Mouse (Mus musculus) spleen, postnatal 36 days (tissue): ENCODE results near the gene Podnl1.

Experiments
- DNase-seq, 2 experiments: peaks; one replicate each; pipeline ENCODE4 v3.0.0; 2022; ENCODE audit warnings: low spot score in 2 of 2, mixed read lengths in 1 of 2

Gene Podnl1

DNA sequence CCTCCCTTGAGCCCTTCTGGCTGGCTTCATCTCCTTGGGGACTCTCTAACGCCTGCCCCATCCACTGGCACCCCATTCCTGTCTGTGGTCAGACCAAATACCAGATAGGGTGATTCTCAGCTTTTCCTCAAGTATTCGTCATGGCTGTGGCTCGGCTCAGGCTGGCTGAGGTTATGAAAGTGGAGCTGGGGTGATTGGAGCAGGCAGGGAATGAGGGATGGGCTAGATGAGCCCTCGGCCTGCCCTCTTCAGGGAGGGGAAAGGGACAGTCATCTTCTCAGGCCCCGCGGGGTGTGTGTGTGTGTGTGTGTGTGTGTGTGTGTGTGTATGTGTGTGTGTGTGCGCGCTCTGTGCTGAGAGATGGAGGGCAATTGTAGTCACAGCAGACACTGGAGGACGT is at the start of gene Podnl1:
Gene Podnl1 (plus strand): TSS at position 334 of the 400 bp plus-strand sequence.
- no peak for DNase-seq

DNA sequence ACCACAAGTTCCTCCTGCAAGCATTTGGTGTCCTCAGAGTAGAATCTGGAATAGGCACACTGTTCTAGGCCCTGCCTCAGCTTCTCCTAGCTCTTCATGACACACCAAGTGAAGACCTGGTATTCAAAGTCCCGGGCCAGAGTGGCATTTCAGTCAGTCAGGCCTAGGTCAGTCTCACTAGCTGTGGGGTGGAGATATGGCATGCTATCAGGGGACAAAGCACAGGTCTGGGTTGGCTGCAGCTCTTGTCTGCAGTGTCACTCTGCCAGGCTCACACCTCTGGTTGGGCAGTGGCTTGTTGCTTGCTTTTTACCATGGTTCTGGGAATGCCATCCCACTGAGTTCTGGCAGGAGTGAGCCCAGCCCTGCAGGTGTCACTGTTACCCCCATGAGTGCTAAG is 49.4 kb upstream of the Podnl1 start:
- DNase-seq = no peak

DNA sequence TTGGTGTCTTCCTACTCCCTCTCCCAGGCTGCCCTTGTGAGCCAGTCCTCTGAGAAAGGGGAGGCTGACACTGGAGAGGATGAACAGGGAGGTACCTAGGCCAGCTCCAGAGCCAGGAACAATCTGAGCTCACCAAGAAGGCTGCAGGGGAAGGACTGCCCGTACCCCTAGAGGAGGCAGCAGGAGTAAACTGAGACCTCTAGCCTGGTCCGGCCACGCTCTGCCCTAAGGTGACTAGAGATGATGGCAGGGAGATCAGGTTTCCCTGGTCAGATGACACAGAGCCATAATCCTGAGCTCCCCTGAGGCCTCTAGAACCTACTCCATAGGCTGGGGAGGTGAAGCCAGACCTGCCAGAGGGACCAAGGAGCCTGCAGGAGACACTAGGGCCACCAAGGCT is 48.9 kb upstream of the Podnl1 start:
- DNase-seq = no peak

DNA sequence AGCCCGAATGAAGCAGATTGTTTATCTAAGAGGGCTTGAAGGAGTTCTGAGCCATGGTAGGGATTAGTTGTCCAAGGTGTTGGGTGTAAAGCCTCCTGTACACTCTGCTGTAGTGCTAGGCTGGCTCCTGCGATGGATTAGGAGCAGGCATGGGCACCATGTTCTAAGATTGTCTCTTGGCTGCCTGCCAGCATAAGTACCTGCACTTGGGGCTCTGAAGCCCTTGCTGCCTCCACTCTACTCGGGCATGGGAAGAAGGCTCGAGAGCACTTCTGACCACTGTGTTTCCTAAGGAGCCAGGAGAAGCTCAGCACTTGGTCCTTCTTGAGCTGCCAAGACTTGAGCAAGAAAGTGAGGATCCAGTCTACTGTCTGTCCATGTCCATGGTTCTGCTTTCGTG is 46.6 kb upstream of the Podnl1 start:
- DNase-seq = no peak

DNA sequence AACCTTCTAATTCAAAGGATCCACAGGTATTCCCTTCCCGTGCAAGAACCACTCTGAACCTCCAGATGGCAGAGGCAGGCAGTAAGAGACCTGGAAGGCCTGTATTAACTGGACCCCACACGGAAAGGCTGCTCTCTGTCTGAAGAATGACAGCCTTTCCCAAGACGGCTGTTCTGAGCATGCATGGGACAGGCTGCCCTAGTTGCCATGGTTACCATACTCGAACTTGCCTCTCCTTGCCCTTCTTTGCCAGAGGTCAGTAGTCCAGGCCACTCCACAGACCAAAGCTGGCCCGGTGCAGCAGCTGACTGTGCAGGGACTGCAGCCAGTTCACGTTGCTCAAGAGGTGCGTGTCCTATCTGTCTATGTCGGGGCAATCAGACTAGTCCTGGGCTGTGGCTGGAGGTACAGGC is 42.0 kb upstream of the Podnl1 start:
- no peak for DNase-seq

DNA sequence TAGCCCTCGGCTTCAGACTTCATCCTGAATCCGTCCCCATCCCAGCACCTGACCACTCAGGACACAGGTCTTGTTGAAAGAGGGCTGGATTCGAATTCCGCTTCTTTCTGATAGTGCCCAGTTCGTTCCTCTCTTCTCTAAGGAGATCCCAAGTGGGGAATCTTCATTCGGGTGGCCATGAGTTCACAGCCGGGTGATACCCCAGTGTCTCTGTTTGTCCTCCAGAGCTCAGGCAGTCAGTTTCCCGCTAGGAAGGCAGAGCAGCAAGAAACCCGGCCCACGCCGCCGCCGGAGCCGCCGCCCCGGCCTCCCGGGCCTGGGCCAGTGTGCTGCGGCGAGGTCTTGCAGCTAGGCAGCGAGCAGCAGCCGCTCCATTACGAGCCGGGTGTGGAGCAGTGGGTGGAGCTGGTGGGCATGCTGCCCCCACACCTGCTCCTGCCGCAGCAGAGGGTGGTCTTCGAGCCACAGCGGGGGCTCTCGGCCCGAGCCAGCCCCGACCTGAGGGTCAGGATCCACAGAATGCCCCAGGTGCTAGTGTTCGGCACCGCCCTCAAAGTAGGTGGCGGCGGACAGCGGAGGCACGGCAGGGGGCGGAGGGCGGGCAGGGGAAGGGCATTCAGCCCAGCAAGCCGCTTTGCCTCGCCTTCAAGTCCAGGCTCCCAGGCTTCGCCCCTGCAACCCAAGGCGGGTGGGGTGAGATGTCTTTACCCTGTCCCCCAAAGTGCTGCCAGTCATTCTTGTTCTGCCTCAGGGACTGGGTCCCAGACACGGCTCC is 41.3 kb upstream of the Podnl1 start:
- DNase-seq = no peak

DNA sequence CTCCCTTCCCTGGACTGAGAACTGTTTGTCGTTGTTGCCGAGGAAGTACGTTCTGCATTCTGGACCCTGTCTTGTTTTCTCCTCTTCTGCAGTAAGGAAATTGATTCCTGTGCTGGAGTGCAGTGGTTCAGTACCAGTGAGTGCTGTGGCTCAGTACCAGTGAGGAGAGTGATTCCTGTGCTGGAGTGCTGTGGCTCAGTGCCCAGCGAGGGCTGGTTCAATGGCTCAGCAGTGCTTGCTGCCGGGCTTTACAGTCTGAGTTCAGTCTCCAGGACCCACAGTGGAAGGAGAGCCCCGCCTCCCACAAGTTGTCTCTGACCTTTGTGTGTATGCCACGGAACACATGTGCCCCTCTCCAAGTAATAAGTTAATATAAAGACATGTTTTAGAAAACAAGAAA is 38.6 kb upstream of the Podnl1 start:
- DNase-seq = no peak

DNA sequence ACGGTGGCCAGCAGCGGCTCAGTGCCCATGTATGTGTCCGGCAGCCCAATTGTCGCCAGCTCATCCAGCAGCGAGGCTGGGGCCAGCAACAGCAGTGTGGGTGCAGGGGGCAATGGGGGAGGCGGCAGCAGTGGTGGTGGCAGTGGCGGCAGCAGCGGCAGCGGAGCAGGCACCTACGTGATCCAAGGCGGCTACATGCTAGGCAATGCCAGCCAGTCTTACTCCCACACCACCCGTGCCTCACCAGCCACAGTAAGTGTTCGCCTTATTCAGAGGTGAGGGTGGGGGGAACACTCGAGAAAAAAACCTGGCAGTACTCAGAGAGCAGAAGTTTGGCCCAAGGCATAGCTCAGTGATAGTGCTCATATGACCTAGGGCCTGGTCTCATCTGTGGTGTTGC is 38.0 kb upstream of the Podnl1 start:
- DNase-seq = no peak

DNA sequence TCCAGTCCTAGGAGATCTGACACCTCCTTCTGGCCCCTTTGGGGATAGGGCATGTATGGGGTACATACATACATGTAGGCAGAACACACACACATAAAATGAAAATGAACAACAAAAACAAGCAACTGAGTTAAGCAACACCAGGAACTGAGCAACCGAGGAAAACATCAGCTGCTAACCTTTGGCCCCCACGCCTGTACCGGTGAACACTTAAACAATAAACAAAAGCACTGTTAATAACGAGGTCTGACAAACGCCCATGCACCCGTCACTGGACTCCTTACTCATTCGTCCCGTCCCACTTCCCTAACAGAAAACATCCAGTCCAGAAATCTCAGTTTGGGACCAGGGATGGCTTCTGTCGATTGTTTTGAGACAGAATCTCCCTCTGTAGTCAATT is 36.5 kb upstream of the Podnl1 start:
- DNase-seq = no peak

DNA sequence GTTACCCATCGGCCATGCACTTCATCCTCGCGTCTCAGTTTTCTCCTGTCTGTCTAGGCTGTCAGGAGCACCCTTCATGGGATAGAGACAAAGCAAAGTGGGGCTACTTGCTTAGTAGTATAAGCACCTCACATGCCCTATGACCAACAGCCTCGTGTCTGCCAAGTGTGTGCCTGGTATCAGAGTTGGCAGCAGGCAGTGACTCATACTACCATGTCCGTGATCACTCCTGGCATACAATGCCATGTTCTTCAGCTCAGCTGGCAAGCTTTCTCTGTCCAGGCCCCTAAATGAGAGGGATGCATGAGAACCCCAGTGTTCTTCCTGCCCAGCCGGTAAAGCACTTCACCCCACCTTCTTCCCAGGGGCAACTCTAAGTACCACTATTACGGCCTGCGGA is 35.2 kb upstream of the Podnl1 start:
- DNase-seq = no peak

DNA sequence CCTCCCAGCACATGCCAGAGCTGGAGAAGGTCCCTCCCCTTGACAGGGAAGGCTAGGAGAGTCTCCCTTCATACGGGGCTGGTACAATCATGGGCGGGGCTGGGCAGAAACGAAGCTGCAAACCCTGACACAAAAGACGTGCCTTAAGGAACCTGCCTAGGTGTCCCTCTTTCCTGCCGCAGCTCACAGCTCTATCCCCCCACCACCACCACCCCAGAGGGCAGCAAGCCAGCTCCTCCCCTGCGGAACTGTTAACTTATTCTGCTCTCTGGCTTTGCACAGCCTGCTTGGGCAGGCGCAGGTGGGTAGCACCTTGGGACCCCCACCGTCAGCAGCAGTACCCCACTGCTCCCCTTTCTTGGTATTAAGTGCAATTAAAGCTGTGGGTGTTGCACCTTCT is 29.7 kb upstream of the Podnl1 start:
- no peak for DNase-seq

DNA sequence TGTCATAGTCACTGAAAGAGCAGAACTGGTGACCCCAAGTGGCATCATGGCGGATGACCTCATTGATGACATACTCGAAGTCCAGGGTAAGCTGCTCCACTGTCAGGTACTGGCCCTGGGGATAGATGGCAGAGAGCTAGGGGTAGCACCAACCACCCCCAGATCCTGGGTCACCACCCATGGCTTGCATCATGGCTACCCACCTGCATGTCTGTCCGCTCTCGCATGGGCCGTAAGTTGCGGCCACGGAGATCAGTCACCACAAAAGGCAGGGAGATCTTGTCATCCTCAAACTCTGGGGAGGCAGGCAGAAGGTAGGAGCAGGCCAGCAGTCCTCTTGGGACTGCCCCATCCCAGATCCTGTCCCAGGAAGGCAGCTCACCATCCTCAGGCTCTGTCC is 27.4 kb upstream of the Podnl1 start:
- no peak for DNase-seq

DNA sequence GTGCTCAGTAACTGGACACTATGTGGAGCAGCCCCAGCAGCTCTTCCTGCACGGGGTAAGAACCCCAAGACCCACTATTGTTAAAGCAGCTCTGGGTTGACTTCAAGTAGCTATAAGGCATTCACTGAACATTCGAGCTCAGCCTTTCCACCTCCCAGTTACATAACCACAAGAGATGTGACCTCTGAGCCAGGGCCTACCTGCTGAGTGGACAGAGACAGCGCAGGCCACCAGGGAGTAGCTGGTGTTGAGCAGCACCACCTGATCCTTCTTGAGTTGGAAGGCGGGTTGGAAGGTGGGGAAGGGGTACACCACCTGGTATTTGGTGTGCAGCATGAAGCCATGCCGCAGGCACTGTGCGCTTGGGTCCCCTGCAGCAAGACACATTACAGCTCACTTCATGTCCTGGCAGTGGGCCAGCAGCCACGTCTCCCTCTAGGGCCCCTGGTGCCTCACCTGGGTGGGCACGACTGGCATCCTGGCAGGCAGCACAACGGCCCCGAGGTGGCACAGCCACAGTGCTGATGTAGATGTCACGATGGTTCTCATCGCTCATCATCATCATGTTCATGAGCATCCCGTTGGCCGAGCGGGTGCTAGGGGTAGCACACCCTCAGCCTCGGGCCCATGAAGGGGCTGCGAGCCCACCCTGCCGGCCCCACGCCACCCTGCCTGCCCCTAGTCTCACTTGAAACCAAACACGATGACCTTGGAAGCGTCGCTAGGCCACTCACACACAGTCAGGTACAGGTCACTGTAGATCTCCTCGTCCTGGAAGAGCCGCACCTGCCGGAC is 24.1 kb upstream of the Podnl1 start:
- DNase-seq = no peak

DNA sequence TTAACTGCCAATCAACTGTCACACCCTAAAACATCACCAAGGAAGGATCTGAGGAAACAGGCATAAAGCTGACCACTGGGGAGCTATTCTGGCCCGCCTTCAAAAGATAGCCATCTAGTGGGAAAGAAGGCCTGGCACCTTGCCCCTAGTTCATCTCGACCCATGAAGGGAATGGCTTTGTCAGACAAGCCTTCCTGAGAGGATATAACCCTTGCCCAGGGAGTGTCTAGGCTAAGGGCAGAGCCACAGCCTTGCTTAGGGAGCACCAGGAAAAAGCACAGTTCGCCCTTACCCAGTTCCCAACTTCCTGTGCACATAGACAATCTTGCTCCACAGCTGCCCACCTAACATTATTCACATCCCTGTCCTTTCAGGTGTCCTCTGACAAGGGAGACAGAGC is 22.2 kb upstream of the Podnl1 start:
- DNase-seq = no peak

DNA sequence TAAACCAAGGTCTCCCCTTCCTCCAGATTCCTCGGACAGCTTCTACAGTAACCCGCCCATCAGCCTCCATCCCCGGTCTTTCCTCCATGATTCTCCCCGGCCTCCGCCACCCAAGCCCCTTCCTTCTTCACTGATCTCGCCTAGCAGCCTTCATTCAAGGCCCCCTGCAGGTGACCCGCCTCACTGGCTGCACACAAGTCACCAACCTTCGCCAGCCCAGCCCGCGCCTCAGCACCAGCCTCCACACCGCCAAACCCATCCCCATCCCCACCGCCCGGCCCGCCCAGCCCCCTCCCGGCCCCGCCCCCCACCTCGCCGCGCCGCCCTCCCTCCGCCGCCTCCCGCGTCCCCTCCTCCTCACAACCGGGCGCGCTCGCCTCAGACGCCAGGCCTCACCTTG is 21.6 kb upstream of the Podnl1 start:
- DNase-seq = peak; percentile 75 to 78

DNA sequence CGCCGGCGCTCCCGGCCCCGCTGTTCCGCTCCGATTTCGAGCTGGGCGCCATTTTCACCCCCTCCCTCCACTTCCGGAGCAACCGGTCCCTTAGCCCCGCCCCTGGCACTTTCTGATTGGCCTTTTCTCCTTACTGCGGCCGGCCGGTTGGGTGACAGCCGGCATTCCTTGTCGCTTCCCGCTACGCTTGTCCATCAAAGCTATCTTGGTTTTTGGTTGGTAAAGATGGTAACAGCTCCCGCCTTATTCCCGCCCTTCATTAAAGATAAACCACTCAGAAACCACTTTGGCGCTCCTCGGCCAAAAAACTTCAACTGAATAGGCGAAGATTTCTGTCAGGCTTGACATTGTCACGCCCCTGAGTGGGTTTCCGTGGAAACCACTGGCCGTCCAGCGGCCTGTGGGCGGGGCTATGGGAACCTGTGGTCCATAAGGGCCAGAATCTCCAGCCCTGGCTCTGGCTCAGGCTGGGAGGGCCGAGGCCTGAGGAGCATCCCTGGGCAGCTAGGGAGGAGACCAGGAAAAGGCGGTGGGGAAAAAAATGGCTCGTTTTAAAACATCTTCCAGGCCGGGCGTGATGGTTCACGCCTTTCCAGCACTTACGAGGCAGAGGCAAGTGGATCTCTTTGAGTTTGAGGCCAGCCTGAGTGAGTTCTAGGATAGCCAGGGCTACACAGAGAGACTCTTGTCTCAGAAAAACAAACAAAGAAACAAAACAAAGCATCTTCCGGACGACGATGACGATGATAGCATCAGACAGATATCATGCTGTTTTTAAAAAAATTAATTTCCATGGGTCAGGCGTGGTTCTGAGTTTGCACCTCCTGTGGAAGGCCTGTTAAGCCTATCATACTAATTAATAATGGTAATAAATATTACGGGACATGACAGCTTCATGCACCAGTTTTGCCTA is 20.8 kb upstream of the Podnl1 start, which contains the start of gene Dcaf15:
Gene Dcaf15 (minus strand): TSS at position 72 of the 913 bp plus-strand sequence.
- DNase-seq = peak; percentile 98 to 99

DNA sequence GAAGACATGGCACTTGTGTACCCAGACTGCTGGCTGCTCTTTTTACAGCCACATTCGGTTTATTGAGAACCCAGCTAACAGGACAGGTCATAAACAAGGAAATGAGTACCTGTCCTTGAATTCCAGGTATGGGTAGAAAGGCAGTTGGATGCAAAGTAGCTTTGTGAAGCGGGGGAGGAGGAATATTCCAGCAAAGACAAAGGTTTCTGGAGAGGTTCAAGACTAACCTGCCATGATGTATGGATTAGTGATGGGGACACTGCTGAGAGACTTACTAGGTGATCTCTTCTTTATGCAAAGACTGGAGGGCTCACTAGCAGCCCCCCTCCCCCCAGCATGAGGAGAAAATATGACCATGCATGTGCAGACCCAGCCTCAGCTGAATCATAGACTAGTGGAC is 20.1 kb upstream of the Podnl1 start:
- no peak for DNase-seq

DNA sequence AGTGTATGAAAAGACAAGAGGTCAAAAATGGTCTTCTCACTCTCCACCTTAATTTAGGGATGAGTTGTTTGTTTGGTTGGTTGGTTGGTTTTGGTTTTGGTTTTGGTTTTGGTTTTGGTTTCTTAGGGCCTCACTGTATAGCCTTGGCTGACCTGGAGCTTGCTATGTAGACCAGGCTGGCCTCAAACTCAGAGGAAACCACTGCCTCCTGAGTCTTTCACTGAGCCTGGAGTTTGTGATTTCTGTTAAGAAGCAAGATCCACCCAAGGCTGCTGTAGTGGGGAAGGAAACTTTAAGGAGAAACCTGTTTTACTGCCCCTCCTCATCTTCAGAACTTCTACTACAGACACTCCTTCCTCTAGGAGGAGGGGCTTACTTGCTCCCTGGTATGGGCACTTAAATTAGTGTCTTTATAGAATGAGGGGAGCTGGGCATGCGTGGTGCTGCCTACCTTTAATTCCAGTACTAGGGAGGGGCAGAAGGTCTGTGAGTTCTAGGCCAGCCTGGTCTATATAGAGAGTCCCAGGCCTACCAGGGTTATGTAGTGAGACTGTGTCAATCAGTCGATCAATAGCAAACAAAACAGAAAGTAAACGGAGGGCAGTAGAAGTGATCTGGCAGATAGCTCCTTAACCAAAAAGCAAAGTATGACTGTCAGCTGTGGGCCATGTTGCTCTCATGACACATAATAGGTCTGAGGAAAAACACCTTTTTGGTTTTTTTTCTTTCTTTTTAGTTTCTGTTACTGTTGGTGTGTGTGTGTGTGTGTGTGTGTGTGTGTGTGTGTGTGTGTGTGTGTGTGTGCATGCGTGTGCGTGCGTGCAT is 19.4 kb upstream of the Podnl1 start:
- no peak for DNase-seq

DNA sequence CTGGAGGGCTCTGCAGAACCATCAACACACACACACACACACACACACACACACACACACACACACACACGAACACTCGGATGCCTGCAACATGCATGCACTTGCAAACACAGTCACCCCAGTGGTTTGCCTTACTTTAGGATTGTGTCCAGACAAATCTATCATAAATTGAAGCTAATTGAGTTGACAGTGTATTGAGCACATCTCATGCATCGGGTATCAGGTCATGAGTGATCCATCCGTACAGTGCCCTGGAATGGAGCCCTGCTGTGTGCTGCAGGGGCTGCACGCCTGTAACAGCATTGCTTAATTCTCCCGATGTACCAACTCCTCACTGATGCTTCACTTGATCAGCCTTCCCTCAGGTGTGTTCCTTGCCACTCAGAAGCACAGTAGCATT is 10.1 kb upstream of the Podnl1 start:
- DNase-seq = no peak

DNA sequence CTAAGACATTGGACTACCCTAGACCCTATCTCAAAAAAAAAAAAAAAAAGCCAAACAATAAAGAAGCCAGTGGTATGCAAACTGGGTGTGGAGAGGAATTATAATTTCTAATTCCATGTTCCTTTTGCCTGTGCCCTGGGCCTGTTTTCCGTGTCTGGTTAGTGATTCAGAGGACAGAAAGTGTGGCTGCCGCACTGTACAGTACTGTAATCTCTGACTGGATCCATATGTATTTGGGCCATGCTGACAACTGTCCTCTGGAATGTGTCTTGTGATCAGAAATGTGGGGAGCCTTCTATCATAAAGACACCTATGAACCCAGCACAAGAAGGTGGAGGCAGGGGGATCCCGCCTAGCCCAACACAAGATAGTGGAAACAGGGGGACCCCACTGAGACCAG is 3.6 kb upstream of the Podnl1 start:
- no peak for DNase-seq

DNA sequence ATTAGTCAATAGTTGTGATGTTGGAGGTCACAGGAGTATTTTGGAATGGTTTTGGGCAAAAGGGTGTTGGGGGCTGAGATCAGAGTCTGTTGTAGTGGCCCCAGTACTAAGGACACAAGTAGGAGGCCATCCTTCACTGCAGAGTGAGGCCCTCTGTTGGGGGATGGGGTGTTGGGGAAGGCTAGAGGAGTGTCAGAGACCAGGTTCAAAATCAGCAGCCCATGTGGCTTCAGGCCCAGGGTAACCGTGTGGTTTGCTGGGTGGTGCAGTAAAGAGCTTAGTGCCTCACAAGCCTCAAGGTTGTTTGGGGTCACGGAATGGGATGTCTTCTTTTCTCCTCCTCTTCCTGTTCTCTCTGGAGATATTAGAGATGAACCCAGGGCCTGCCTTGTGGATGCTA is 953 bp downstream of the Podnl1 start:
- DNase-seq = no peak
